23 mouse cellular contexts compared by ENCODE assay signal in the genomic region with DNA sequence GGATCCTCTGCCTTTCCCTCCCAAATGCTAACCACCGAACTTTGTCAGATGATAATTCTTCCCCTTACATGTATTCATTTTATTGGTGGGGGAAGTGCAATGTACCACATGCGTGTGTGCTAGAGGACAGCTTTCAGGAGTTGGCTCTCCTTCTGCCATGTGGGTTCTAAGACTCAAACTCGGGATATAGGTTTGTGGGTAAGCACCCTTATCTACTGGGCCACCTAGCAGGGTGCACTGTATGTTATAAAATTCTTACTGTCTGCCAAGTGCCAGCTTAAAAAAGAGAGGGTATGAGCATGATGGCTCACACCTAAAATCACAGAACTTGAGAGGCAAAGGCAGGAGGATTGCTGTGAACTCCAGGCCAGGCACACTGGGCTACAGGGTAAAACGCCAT. TPM values are rescaled to one million over a fixed set of nuclear protein-coding genes. Genes with fewer than 3 reads are reported as not detected.
"Had no signal": no experiment of that assay in that cellular context is flagged by ENCODE, and none has a peak within 500 bp of the region (broad histone marks: within the 10 kb centered on the region; RNA-seq: fewer than 3 reads in every experiment).

No protein-coding gene starts in this region.

- H3K36me3 ChIP-seq: kidney, embryonic 15.5 days; limb, embryonic 10.5 days; midbrain, embryonic 15.5 days; neural tube, embryonic 12.5 days had no signal

- DNase-seq: kidney, postnatal 14 days; lung, adult 2 months; lung, postnatal 36 days; retina, postnatal 1 day; right cerebral cortex, postnatal 4 days; spleen, adult 18-20 months; thymus, adult 18-20 months; thymus, postnatal 14 days had no signal

- H3K4me2 ChIP-seq: kidney, embryonic 15.5 days; midbrain, embryonic 11.5 days; midbrain, embryonic 15.5 days; neural tube, embryonic 12.5 days had no signal

- H3K9me3 ChIP-seq: kidney, embryonic 15.5 days; limb, embryonic 10.5 days; midbrain, embryonic 15.5 days; neural tube, embryonic 12.5 days had no signal

- H3K27ac ChIP-seq: kidney, embryonic 15.5 days; limb, embryonic 10.5 days; midbrain, embryonic 15.5 days; neural tube, embryonic 12.5 days had no signal

- H3K4me1 ChIP-seq: kidney, embryonic 15.5 days; limb, embryonic 10.5 days; midbrain, embryonic 15.5 days; neural tube, embryonic 12.5 days had no signal

- ATAC-seq: lung, postnatal 0 days; midbrain, embryonic 15.5 days had no signal

- H3K4me3 ChIP-seq: kidney, embryonic 15.5 days; limb, embryonic 10.5 days; midbrain, embryonic 15.5 days; neural tube, embryonic 12.5 days had no signal

- H3K27me3 ChIP-seq: kidney, embryonic 15.5 days; midbrain, embryonic 15.5 days; neural tube, embryonic 12.5 days had no signal

- H3K9ac ChIP-seq: kidney, embryonic 15.5 days; midbrain, embryonic 15.5 days; neural tube, embryonic 12.5 days had no signal

RNA-seq across cellular contexts. Expression of gene Hemgn, which starts 14.5 kb away (rescaled TPM):
- total RNA-seq: layer of hippocampus, adult 8-10 months; layer of hippocampus, postnatal 14 days; left cerebral cortex, adult 18-20 months; left cerebral cortex, postnatal 14 days had no signal
- polyA plus RNA-seq: lung, adult 2 months had no signal

RNA-seq across cellular contexts. Expression of gene Foxe1, which starts 55.4 kb away (rescaled TPM):
- total RNA-seq: layer of hippocampus, adult 8-10 months; layer of hippocampus, postnatal 14 days; left cerebral cortex, adult 18-20 months; left cerebral cortex, postnatal 14 days; megakaryocyte, adult 5-6 weeks; monocyte, adult 5-6 weeks; neutrophil, adult 5-6 weeks had no signal
- polyA plus RNA-seq: kidney, embryonic 15.5 days; large intestine, adult 2 months; limb, embryonic 10.5 days; limb, embryonic 14.5 days; lung, postnatal 0 days; midbrain, embryonic 11.5 days; midbrain, embryonic 15.5 days; neural tube, embryonic 12.5 days had no signal
